Mouse (Mus musculus): ENCODE measurements around the gene H2al1d.
"Not testable (repeated sequence)": the region's sequence is repeated elsewhere in the genome, so short reads cannot be mapped to it uniquely, and the experiment has no call there.

The H2al1d gene

DNA sequence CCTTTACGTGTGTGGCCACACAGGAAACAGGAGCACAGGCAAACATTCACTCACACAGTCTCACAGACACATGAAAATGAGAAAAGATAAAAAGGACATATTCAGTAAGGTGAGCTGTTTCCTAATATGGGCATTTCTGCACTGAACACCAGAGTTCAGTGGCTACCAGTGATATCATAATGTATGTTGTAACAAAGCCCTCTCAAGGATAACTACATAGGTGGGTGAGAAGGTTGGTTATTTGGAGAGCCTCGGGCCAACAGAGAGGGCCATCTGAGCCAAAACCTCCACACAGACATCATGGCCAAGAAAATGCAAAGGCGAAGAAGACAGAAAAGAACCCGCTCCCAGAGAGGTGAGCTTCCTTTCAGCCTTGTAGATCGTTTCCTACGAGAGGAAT, at the start of gene H2al1d:
Gene H2al1d (plus strand): TSS at position 301 of the 400 bp plus-strand sequence.
- not testable (repeated sequence) for DNase-seq (ENCODE audit: low spot score)

DNA sequence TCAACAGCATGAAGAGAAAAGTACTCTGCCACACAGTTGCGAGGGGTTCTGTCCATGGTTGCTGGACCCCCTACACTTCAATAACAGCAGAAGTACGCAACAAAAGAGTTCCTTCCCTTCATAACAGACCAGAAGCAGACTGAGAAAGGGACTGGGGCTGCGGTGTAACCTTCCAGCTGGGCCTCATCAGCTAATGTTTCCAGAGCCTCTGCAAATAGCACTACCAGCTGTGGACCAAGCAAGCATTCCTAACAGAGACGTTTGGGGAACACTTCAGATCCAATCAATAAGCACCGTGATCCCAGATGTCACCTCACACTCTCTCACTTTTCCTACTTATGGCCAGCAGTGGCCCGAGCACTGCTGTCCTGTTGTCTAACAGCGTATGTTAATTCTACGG, 43.7 kb upstream of the H2al1d start:
- DNase-seq (ENCODE audit: low spot score), result no peak

DNA sequence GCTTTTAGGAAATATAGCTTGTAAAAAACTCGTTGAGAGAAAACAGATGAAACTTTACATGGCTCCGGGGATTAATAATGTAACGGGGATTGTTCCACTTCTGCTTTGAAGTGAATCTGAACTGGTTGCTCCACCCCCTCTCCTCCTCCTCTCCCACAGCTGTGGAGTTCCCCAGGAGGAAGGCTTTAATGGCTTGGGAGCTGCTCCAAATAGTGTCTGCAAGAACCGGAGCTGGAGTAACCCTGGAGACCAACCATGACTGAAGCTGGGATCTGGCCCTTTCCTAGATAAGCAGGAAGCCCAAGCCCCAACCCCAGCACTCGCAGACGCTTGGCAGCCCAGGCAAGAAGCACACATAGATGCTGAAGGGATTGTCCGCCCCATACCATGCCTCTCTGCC, 40.8 kb upstream of the H2al1d start:
- no peak for DNase-seq (ENCODE audit: low spot score)

DNA sequence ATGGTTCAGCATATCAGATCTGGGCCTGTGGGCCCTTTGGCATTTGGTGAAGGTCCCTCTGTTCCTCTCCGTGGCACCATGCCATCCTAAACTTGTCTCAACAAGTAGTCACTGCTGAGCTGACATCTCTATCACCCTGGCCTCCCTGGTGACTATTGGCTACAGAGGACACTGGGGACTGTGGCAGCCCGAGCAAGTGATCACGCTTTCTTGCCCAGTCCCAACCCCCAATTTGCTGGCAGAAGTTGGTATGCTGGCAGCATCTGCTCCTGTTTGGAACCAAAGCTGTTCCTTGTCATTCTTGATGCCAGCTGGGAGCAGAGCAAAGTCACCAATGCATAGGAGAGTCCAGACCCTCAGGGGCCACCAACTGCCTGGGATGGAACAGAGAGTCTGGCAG, 39.5 kb upstream of the H2al1d start:
- no peak for DNase-seq (ENCODE audit: low spot score)

DNA sequence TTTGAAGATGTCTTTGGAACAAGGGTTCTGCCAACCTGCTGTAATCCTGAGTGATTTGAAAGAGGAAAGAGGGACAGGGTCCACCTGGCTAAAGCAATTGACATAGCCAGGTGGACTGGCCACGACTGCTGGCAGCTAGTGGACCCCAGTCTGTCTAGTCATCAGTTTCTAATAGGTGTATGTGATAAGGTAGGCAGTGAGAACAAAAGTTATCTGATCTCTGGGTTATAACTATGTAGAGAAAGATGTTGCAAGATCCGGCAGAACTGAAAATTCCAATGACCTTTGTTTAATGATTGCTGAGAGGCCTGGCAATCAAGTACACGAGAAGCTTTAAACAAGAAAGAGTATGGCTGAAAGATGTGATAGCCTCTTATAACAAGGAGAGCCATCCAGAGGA, 35.4 kb upstream of the H2al1d start:
- no peak for DNase-seq (ENCODE audit: low spot score)

DNA sequence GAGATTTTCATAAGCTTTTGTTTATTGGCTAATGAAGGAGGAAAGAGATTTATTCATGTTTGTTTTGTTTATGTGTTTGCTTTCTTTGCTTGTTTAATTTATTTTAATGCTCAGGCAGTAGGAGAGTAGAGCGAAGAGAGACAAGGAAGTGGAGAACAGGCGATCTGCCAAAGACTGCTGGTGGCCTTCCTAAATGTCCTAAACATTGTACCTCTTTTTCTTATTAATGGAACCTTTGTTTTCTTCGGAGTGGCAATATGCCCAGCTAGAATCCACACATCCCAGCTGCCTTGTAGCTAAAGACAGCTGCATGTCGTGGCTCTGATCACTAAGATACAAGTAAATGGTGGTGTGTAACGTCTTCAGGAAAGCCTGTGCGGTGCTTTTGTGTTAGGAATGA, 31.5 kb upstream of the H2al1d start:
- no peak for DNase-seq (ENCODE audit: low spot score)

GRCm38 (mm10) chrX:11280741-11281140, 27.9 kb upstream of the H2al1d start:
- DNase-seq (ENCODE audit: low spot score), result no peak

- no peak for DNase-seq (ENCODE audit: low spot score)
These were observed 20.2 kb upstream of the H2al1d start for GRCm38 (mm10) chrX:11288306-11288882.

DNA sequence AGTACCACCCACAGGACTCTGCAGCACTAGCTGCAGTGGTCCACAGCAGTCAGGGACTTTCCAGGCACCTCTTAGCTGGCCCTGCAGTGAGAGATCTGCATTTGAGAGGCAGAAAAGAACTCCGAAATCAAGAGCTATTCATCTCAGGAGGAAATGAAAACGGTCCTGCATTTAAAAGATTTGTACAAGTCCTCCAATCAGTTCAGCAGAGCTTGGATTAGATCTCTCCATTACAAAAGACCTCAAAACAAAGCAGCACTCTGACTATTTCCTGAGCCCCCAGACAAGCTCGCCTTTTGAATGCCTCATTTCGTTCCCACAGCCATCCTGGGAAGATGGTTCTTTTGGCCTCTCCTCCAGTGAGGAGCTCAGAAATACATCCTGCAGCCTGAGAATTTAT, 19.4 kb upstream of the H2al1d start:
- no peak for DNase-seq (ENCODE audit: low spot score)

DNA sequence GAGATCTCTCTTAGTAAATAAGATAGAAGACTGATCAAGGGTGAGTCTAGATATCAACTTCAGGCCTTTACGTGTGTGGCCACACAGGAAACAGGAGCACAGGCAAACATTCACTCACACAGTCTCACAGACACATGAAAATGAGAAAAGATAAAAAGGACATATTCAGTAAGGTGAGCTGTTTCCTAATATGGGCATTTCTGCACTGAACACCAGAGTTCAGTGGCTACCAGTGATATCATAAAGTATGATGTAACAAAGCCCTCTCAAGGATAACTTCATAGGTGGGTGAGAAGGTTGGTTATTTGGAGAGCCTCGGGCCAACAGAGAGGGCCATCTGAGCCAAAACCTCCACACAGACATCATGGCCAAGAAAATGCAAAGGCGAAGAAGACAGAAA, 9.7 kb upstream of the H2al1d start, which contains the start of gene H2al1a:
Gene H2al1a (plus strand): TSS at position 301 of the 400 bp plus-strand sequence.
- DNase-seq (ENCODE audit: low spot score), result not testable (repeated sequence)

GRCm38 (mm10) chrX:11302132-11302531, 6.5 kb upstream of the H2al1d start, which contains the start of gene H2al1b:
TSS of gene H2al1b (plus strand) at chrX:11302432.
- not testable (repeated sequence) for DNase-seq (ENCODE audit: low spot score)

DNA sequence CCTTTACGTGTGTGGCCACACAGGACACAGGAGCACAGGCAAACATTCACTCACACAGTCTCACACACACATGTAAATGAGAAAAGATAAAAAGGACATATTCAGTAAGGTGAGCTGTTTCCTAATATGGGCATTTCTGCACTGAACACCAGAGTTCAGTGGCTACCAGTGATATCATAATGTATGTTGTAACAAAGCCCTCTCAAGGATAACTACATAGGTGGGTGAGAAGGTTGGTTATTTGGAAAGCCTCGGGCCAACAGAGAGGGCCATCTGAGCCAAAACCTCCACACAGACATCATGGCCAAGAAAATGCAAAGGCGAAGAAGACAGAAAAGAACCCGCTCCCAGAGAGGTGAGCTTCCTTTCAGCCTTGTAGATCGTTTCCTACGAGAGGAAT, 3.3 kb upstream of the H2al1d start, which contains the start of gene H2al1c:
Gene H2al1c (plus strand): TSS at position 301 of the 400 bp plus-strand sequence.
- not testable (repeated sequence) for DNase-seq (ENCODE audit: low spot score)

DNA sequence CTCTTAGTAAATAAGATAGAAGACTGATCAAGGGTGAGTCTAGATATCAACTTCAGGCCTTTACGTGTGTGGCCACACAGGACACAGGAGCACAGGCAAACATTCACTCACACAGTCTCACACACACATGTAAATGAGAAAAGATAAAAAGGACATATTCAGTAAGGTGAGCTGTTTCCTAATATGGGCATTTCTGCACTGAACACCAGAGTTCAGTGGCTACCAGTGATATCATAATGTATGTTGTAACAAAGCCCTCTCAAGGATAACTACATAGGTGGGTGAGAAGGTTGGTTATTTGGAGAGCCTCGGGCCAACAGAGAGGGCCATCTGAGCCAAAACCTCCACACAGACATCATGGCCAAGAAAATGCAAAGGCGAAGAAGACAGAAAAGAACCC, 3.0 kb downstream of the H2al1d start, which contains the start of gene H2al1e:
Gene H2al1e (plus strand): TSS at position 301 of the 400 bp plus-strand sequence.
- not testable (repeated sequence) for DNase-seq (ENCODE audit: low spot score)

GRCm38 (mm10) chrX:11314858-11315257, 6.2 kb downstream of the H2al1d start, which contains the start of gene H2al1f:
TSS of gene H2al1f (plus strand) at chrX:11315158.
- DNase-seq (ENCODE audit: low spot score), result not testable (repeated sequence)

DNA sequence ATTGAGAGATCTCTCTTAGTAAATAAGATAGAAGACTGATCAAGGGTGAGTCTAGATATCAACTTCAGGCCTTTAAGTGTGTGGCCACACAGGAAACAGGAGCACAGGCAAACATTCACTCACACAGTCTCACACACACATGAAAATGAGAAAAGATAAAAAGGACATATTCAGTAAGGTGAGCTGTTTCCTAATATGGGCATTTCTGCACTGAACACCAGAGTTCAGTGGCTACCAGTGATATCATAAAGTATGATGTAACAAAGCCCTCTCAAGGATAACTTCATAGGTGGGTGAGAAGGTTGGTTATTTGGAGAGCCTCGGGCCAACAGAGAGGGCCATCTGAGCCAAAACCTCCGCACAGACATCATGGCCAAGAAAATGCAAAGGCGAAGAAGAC, 9.3 kb downstream of the H2al1d start, which contains the start of gene H2al1g:
Gene H2al1g (plus strand): TSS at position 301 of the 400 bp plus-strand sequence.
- DNase-seq (ENCODE audit: low spot score), result not testable (repeated sequence)

GRCm38 (mm10) chrX:11321192-11321591, 12.6 kb downstream of the H2al1d start, which contains the start of gene H2al1h:
TSS of gene H2al1h (plus strand) at chrX:11321492.
- DNase-seq (ENCODE audit: low spot score), result not testable (repeated sequence)

GRCm38 (mm10) chrX:11324359-11324758, 15.7 kb downstream of the H2al1d start, which contains the start of gene H2al1i:
TSS of gene H2al1i (plus strand) at chrX:11324659.
- DNase-seq (ENCODE audit: low spot score), result not testable (repeated sequence)

GRCm38 (mm10) chrX:11327522-11327921, 18.9 kb downstream of the H2al1d start, which contains the start of gene H2al1j:
TSS of gene H2al1j (plus strand) at chrX:11327822.
- not testable (repeated sequence) for DNase-seq (ENCODE audit: low spot score)

DNA sequence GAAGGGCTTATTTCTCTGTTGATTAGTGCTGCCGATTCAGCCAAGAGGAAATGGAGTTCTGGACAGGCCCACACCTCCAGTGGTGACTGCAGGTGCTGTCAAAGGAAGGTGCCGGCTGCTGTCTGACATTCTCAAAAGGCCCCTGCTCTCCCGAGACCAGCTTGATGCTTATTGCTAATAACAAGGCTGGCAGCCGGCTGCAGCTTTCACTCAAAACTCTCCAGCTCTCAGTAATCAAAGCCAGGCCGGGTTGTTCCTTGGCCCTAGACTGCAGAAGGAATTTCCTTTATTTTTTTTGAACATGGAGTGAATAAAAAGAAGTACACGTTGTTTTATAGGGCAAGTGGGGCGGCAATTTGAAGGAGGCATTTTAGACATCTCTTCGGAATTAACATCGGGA, 37.1 kb downstream of the H2al1d start:
- no peak for DNase-seq (ENCODE audit: low spot score)

GRCm38 (mm10) chrX:11346756-11347155, 38.1 kb downstream of the H2al1d start:
- DNase-seq (ENCODE audit: low spot score), result no peak
